Mouse (Mus musculus) large intestine, adult 2 months (tissue): Measurements from ENCODE around the gene Inhbe. TPM values are rescaled to one million over a fixed set of nuclear protein-coding genes. Genes with fewer than 3 reads are reported as not detected.

ENCODE experiments used
- DNase-seq: peaks from one replicate; pipeline ENCODE4 v3.0.0-alpha.2; 2012; ENCODE audit warnings: low read depth, low spot score
- WGBS: fragments of 180-500 bp; shearing (Covaris S2); methylation state at CpG from one replicate; pipeline ENCODE4 v1.1.7; 2018; 5-methylcytosine and 5-hydroxymethylcytosine counted together
- polyA plus RNA-seq: library from polyadenylated mRNA; depleted of rRNA; stranded (reverse); fragments of >200 nt; gene quantifications from 2 replicates; pipeline ENCODE4 v1.2.3, GENCODE M21; 2012; rRNA removed

Inhbe gene
- polyA plus RNA-seq, result not detected in 2 replicates

- DNase-seq, result no peak
- WGBS, result 72% methylated on average over 18 of the region's 18 CpGs
These were observed at the start of gene Inhbe for GRCm38 (mm10) chr10:127353909-127354895. Gene Inhbe, minus strand, starts transcription at chr10:127354411.

- no peak for DNase-seq
- 72% methylated on average over 6 of the region's 6 CpGs for WGBS
These were observed 37.6 kb upstream of the Inhbe start for GRCm38 (mm10) chr10:127391774-127392173.

- WGBS, result 52% methylated on average over 2 of the region's 2 CpGs
These were observed 27.5 kb upstream of the Inhbe start for GRCm38 (mm10) chr10:127381743-127382134.

GRCm38 (mm10) chr10:127380767-127381742 is 26.8 kb upstream of the Inhbe start:
- peak; percentile 14 for DNase-seq
- WGBS, result 2% methylated on average over 48 of the region's 79 CpGs

More at GRCm38 (mm10) chr10:127381743-127382134, 27.5 kb upstream of the Inhbe start:
- DNase-seq, result no peak

DNA sequence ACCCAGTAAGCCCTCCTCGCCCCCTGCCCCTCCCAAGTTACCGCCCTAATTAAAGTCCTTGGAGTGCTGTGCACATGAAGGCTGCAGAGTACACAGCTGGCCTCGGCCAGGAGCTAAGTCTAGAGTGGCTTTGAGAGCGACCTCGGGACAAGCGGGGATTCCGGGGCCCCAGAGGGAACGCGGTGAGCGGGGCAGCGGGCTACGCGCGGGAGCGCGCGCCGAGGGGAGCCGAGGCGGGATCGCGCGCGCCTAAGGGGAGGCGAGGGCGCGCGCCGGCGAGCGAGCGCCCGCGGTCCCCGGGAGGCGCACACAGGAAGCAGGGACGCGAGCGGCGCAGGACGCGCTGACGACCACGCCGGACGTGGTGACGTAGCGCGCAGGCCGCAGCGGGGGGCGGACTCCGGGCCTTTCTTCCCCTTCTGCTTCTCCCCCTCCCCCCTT is 26.1 kb upstream of the Inhbe start, which contains the start of gene R3hdm2:
TSS of gene R3hdm2 (plus strand) at position 77 of the 441 bp plus-strand sequence.
- DNase-seq, result peak; percentile 50
- WGBS, result 0% methylated on average over 47 of the region's 53 CpGs

GRCm38 (mm10) chr10:127379654-127380053 is 25.4 kb upstream of the Inhbe start:
- DNase-seq, result no peak

GRCm38 (mm10) chr10:127377700-127378099 is 23.5 kb upstream of the Inhbe start:
- DNase-seq, result no peak

More at GRCm38 (mm10) chr10:127379654-127380053, 25.4 kb upstream of the Inhbe start:
- 80% methylated on average over 8 of the region's 8 CpGs for WGBS

DNA sequence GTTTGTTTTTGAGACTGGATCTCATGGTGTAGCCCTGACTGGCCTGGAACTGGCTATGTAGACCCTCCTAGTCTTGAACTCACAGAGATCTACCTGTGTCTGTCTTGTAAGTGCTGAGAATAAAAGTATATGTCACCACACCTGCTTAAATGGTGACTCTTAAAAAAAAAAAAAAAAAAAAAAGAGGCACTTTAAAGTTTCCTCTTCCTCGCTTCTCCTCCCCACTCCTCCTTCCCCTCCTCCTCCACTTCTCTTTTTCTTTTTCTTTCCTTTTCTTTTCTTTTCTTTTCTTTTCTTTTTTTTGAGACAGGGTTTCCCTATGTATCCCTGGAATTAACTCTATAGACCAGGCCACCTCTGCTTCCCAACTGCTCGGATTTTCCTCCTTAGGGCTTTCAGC is 16.8 kb upstream of the Inhbe start:
- 81% methylated on average over 2 of the region's 2 CpGs for WGBS

More at GRCm38 (mm10) chr10:127377700-127378099, 23.5 kb upstream of the Inhbe start:
- 30% methylated on average over 3 of the region's 3 CpGs for WGBS

GRCm38 (mm10) chr10:127369834-127370820 is 15.9 kb upstream of the Inhbe start, which contains the start of gene Inhbc:
Gene Inhbc, minus strand, starts transcription at chr10:127370431.
- DNase-seq, result no peak
- 81% methylated on average over 22 of the region's 22 CpGs for WGBS

More for the DNA sequence above, 16.8 kb upstream of the Inhbe start:
- DNase-seq, result no peak

DNA sequence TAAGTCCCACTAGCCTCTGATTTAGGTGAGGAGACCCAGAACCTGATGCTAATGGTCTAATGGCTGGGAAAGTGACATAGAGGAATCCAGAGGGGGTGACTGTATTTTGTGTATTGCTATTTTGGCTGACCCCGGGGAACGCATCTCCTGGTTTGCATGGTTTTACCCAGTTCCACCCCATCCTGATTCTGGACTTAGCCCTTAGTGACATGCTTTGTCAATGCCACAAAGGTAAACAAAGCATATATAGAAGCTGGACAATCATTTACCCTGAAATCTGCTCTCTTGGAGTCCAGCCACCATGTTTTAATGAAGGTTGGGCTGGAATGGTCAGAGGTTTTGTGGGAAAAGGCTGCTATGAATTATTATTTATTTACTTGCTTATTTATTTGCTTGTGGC is 14.1 kb upstream of the Inhbe start:
- 41% methylated on average over 2 of the region's 2 CpGs for WGBS
- no peak for DNase-seq

GRCm38 (mm10) chr10:127367116-127367515 is 12.9 kb upstream of the Inhbe start:
- DNase-seq, result no peak
- WGBS, result 84% methylated on average over 5 of the region's 5 CpGs

DNA sequence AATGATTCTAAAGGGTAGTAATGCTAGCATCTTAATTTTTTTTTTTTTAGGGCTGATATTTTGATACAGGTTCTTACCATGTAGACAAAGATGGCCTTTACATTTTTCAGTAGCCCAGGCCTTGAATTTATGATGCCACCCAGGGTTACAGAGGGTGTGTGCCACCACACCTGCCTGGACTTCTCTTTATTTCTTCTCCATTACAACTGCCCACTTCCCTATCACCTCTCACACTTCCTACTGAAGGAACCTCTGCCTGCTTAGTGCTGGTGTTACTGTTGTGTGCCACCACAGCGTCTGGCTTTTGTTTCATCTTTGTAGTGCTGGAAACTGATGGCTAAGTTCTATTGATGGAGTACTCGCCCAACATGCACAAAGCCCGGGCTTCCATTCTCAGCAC is 6.5 kb upstream of the Inhbe start:
- no peak for DNase-seq
- 76% methylated on average over 3 of the region's 3 CpGs for WGBS

DNA sequence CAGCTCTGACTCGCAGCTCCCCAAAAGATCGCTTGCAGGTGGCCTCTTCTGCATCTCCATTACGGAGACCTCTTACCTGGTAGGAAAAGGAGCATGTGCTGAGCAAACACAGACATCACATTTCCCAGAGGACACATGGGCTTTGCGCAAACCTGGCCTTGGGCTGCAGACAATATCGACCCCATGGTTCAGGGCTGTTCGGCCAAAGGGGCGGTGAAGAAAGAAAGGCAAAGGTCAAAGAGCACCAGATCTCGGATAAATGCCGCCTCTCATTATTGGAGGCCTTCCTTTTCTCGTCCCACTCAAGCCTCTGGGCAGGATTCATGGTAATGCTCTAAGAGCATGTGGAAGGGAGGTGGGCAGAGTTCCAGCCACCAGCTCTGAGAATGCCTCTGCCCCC is 1.1 kb upstream of the Inhbe start:
- 52% methylated on average over 10 of the region's 10 CpGs for WGBS
- DNase-seq, result no peak

DNA sequence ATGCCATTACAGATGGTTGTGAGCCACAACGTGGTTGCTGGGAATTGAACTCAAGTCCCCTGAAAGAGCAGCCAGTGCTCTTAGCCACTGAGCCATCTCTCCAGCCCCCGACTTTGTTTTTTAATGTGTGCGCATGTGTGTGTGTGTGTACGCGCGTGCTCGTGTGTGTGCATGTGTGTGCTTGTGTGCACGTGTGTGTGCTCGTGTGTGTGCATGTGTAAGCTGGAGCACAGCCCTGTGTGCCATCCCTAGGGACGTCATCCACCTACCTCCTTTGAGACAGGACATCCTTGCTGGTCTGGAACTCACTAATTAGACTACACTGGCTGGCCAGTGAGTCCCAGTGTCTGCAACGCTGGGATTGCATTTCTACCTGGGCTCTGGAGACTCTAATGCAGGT is 1.4 kb downstream of the Inhbe start:
- no peak for DNase-seq
- WGBS, result 86% methylated on average over 11 of the region's 11 CpGs

DNA sequence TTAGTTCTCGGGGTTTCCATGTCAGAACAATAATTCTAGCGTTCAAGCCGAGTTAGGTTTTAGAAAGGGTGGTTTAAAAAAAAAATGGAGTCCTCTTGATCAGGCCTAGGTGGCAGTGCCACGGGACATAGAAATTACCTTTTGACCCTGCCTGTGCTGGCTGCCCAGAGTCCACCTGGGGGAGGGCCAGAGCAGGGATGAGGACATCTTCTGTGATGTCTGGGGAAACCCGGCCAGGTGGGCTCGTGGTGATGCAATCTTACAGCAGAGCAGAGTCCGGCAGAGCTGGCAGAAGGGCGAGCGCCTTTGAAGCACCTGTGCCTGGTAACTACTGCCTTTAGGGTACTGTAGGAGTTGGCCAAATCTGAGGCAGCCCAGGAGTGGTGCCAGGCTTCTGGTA is 2.0 kb downstream of the Inhbe start:
- 42% methylated on average over 9 of the region's 9 CpGs for WGBS
- no peak for DNase-seq

DNA sequence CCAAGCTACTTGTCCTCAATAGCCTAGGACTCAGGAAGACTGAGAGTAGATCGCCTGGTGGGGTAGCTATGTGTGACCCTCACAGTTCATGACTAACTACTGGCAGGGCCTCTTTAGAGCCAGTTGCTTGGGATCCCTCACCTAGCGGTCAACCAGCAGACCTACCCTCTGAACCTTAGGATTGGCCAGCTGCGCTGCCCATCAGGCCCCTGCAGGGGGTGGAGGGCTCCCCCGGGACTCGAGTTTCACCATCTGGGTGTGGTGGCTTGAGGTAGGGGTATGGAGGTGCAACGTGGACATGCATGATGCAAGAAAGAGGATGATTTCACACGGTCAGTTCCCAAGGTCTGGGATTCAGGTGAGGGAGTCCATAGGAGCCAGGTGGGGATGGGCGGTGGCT is 2.5 kb downstream of the Inhbe start:
- DNase-seq, result no peak
- 56% methylated on average over 8 of the region's 8 CpGs for WGBS

DNA sequence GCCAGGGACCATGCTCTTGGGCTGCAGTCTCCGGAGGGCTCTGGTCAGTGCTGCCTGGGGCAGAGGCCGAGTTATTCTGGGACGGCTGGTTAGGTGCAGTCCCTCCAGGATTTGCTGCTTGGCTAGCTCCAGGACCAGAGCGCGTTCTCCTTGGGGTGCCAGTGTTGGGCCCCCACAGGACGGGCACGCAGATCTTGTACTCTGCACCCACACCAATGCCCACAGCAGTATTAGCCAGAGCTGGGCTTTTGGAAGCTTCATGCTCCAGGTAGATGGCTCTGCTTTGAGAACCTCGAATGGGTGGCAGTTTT is 3.0 kb downstream of the Inhbe start:
- no peak for DNase-seq

DNA sequence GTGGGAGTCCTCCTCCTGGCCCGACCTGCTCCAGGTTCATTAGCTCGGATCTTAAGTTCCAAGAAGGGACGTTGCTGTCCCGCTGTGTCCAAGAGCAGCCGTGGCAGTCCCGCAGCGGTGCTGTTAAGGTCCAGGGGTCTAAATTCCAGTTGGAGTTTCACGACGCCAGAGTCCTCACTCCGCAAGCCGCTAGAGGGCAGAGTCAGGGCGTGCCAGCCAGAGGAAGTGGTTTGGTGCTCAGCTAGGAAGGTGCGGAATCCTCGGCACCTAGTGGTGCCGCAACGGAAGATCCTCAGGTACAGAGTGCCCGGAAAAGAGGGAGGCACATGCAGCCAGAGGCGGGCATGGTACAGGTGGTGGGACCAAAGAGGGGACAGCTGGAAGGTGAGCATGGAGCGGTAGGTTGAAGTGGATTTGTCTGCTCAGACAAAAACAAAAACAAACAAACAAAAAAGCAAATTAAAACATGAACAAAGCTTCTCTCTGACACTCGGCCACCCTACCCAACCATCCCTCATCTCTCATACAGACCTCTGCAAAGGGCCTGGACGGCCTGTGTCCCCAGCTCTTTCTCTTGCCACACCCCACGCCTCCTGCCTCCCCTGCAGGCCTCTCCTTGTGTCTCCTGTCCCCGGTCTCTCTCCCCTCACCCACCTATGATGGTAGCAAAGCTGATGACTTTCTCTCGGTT is 3.5 kb downstream of the Inhbe start:
- DNase-seq, result peak; percentile 24
- WGBS, result 12% methylated on average over 24 of the region's 24 CpGs

More for the DNA sequence above, 3.0 kb downstream of the Inhbe start:
- 83% methylated on average over 8 of the region's 8 CpGs for WGBS
